Mouse (Mus musculus) embryonic facial prominence, embryonic 15.5 days (tissue): Measurements from ENCODE around the gene Zfp985. TPM values are rescaled to one million over a fixed set of nuclear protein-coding genes. Genes with fewer than 3 reads are reported as not detected.
"Not testable (repeated sequence)": the region's sequence is repeated elsewhere in the genome, so short reads cannot be mapped to it uniquely, and the experiment has no call there.

Source experiments
- ATAC-seq: fragments of 200-750 bp; cut with Nextera tagmentation; 2 replicates; pipeline ENCODE4 v1.8.0; 2017; ENCODE audit warnings: low read depth, moderate TSS enrichment; ENCODE audit not compliant: insufficient number of reproducible peaks, low FRiP score, low TSS enrichment
- H3K27ac ChIP-seq: fragments of 300-500 bp; sonication (generic); replicated peaks from 2 replicates; pipeline ENCODE4 v1.5.1; 2015; ENCODE audit warnings: mild to moderate bottlenecking, inconsistent platforms
- H3K27me3 ChIP-seq: fragments of 300-500 bp; sonication (generic); 2 replicates; pipeline ENCODE4 v1.6.1; 2015; ENCODE audit warnings: inconsistent platforms
- H3K36me3 ChIP-seq: fragments of 300-500 bp; sonication (generic); 2 replicates; pipeline ENCODE4 v1.6.1; 2015; ENCODE audit warnings: mild to moderate bottlenecking, inconsistent platforms
- H3K4me1 ChIP-seq: fragments of 300-500 bp; sonication (generic); 2 replicates; pipeline ENCODE4 v1.6.1; 2015; ENCODE audit warnings: inconsistent platforms
- H3K4me2 ChIP-seq: fragments of 300-500 bp; sonication (generic); replicated peaks from 2 replicates; pipeline ENCODE4 v1.6.1; 2015; ENCODE audit warnings: mild to moderate bottlenecking, inconsistent platforms
- H3K4me3 ChIP-seq: fragments of 300-500 bp; sonication (generic); replicated peaks from 2 replicates; pipeline ENCODE4 v1.5.1; 2015; ENCODE audit warnings: mild to moderate bottlenecking, inconsistent platforms
- H3K9ac ChIP-seq: fragments of 300-500 bp; sonication (generic); 2 replicates; pipeline ENCODE4 v1.6.1; 2015; ENCODE audit warnings: inconsistent platforms
- H3K9me3 ChIP-seq: fragments of 300-500 bp; sonication (generic); replicated peaks from 2 replicates; pipeline ENCODE4 v1.6.1; 2016; ENCODE audit warnings: inconsistent platforms
- WGBS: fragments of 180-500 bp; shearing (Covaris S2); methylation state at CpG from one replicate; pipeline ENCODE4 v1.1.7; 2015; 5-methylcytosine and 5-hydroxymethylcytosine counted together
- polyA plus RNA-seq: library from polyadenylated mRNA; unstranded; fragments of >200 nt; fragmentation: Nextera tagmentation; extraction: Ambion mirVana; gene quantifications from 2 replicates; pipeline ENCODE4 v1.2.1, GENCODE M21; 2015

Zfp985 gene
- polyA plus RNA-seq = 0.07 and 0.11 TPM in 2 replicates

- 75% methylated on average over 5 of the region's 5 CpGs for WGBS
- not testable (repeated sequence) for H3K4me3 ChIP-seq, H3K9ac ChIP-seq, H3K27ac ChIP-seq, H3K36me3 ChIP-seq, H3K4me2 ChIP-seq, ATAC-seq, H3K9me3 ChIP-seq, H3K4me1 ChIP-seq, H3K27me3 ChIP-seq
Observed at GRCm38 (mm10) chr4:147553071-147553470, at the start of gene Zfp985. TSS of gene Zfp985 (plus strand) at chr4:147553277.

- Histone ChIP-seq H3K4me2 (no peak overlapping the region), H3K9me3 (peaks cover 16% of the 10 kb centered on the region), H3K4me1 (no peaks in the 10 kb centered on the region), H3K27me3 (no peaks in the 10 kb centered on the region), H3K36me3 (no peaks in the 10 kb centered on the region), H3K27ac (no peak overlapping the region), H3K4me3 (no peak overlapping the region), H3K9ac (no peak overlapping the region)
- WGBS = 76% methylated on average over 2 of the region's 2 CpGs
- no peak for ATAC-seq
Observed at GRCm38 (mm10) chr4:147509174-147509573, 43.9 kb upstream of the Zfp985 start.

GRCm38 (mm10) chr4:147518981-147519380 lies 34.1 kb upstream of the Zfp985 start:
- H3K9ac ChIP-seq = no peak overlapping the region
- H3K9me3 ChIP-seq = peaks cover 56% of the 10 kb centered on the region
- ATAC-seq = peak; percentile 9; the same call in 1 of the 2 replicates
- no peak overlapping the region for H3K4me3 ChIP-seq
- no peak overlapping the region for H3K4me2 ChIP-seq
- no peak overlapping the region for H3K27ac ChIP-seq
- no peaks in the 10 kb centered on the region for H3K4me1 ChIP-seq
- no peaks in the 10 kb centered on the region for H3K36me3 ChIP-seq
- 70% methylated on average over 2 of the region's 2 CpGs for WGBS
- H3K27me3 ChIP-seq = no peaks in the 10 kb centered on the region

- peak; percentile 5; the same call in 1 of the 2 replicates for ATAC-seq
- Histone ChIP-seq H3K4me1 (no peaks in the 10 kb centered on the region), H3K9ac (no peak overlapping the region), H3K36me3 (no peaks in the 10 kb centered on the region), H3K4me2 (no peak overlapping the region), H3K4me3 (no peak overlapping the region), H3K27me3 (no peaks in the 10 kb centered on the region), H3K9me3 (peaks cover 62% of the 10 kb centered on the region), H3K27ac (no peak overlapping the region)
Observed at GRCm38 (mm10) chr4:147520100-147520499, 33.0 kb upstream of the Zfp985 start.

- Histone ChIP-seq H3K9me3 (peaks cover 53% of the 10 kb centered on the region), H3K27me3 (no peaks in the 10 kb centered on the region), H3K4me2 (no peak overlapping the region), H3K4me3 (no peak overlapping the region), H3K4me1 (no peaks in the 10 kb centered on the region), H3K27ac (no peak overlapping the region), H3K9ac (no peak overlapping the region), H3K36me3 (no peaks in the 10 kb centered on the region)
- no peak for ATAC-seq
- 74% methylated on average over 1 of the region's 1 CpGs for WGBS
Observed at GRCm38 (mm10) chr4:147525125-147525524, 28.0 kb upstream of the Zfp985 start.

GRCm38 (mm10) chr4:147530366-147530765 lies 22.7 kb upstream of the Zfp985 start:
- 83% methylated on average over 1 of the region's 1 CpGs for WGBS
- H3K9me3 ChIP-seq = peaks cover 28% of the 10 kb centered on the region

GRCm38 (mm10) chr4:147535916-147536315 lies 17.2 kb upstream of the Zfp985 start:
- H3K27me3 ChIP-seq, H3K4me2 ChIP-seq, H3K4me3 ChIP-seq, H3K36me3 ChIP-seq, ATAC-seq, H3K4me1 ChIP-seq, H3K9ac ChIP-seq, H3K27ac ChIP-seq: not testable (repeated sequence)
- peaks cover 24% of the 10 kb centered on the region for H3K9me3 ChIP-seq

More at GRCm38 (mm10) chr4:147530366-147530765, 22.7 kb upstream of the Zfp985 start:
- Histone ChIP-seq H3K27me3 (no peaks in the 10 kb centered on the region), H3K36me3 (no peaks in the 10 kb centered on the region), H3K27ac (no peak overlapping the region), H3K4me3 (no peak overlapping the region), H3K9ac (no peak overlapping the region), H3K4me2 (no peak overlapping the region), H3K4me1 (no peaks in the 10 kb centered on the region)
- ATAC-seq = no peak

GRCm38 (mm10) chr4:147537702-147538101 lies 15.4 kb upstream of the Zfp985 start:
- Histone ChIP-seq H3K4me2 (no peak overlapping the region), H3K4me1 (no peaks in the 10 kb centered on the region), H3K9ac (no peak overlapping the region), H3K27ac (no peak overlapping the region), H3K36me3 (no peaks in the 10 kb centered on the region), H3K27me3 (no peaks in the 10 kb centered on the region), H3K4me3 (no peak overlapping the region), H3K9me3 (peaks cover 30% of the 10 kb centered on the region)
- 75% methylated on average over 2 of the region's 2 CpGs for WGBS
- ATAC-seq = no peak

- WGBS = 81% methylated on average over 3 of the region's 3 CpGs
- H3K27me3 ChIP-seq, H3K36me3 ChIP-seq, H3K9ac ChIP-seq, H3K27ac ChIP-seq, H3K4me1 ChIP-seq, H3K4me2 ChIP-seq, H3K4me3 ChIP-seq, ATAC-seq: not testable (repeated sequence)
- H3K9me3 ChIP-seq = peaks cover 33% of the 10 kb centered on the region
Observed at GRCm38 (mm10) chr4:147539918-147540317, 13.2 kb upstream of the Zfp985 start, which contains the start of gene Gm16503. TSS of gene Gm16503 (plus strand) at chr4:147540218.

GRCm38 (mm10) chr4:147541105-147541504 lies 12.0 kb upstream of the Zfp985 start:
- no peaks in the 10 kb centered on the region for H3K4me1 ChIP-seq
- no peak overlapping the region for H3K4me3 ChIP-seq
- H3K27me3 ChIP-seq = no peaks in the 10 kb centered on the region
- H3K27ac ChIP-seq = no peak overlapping the region
- H3K4me2 ChIP-seq = no peak overlapping the region
- peaks cover 32% of the 10 kb centered on the region for H3K9me3 ChIP-seq
- no peaks in the 10 kb centered on the region for H3K36me3 ChIP-seq
- no peak for ATAC-seq
- no peak overlapping the region for H3K9ac ChIP-seq

GRCm38 (mm10) chr4:147554361-147554760 lies 1.3 kb downstream of the Zfp985 start:
- WGBS = 66% methylated on average over 2 of the region's 2 CpGs
- H3K9ac ChIP-seq, H3K4me1 ChIP-seq, H3K9me3 ChIP-seq, H3K4me2 ChIP-seq, H3K27me3 ChIP-seq, H3K27ac ChIP-seq, H3K36me3 ChIP-seq, H3K4me3 ChIP-seq, ATAC-seq: not testable (repeated sequence)

GRCm38 (mm10) chr4:147556921-147557320 lies 3.8 kb downstream of the Zfp985 start:
- not testable (repeated sequence) for H3K27me3 ChIP-seq, H3K36me3 ChIP-seq, H3K9ac ChIP-seq, H3K9me3 ChIP-seq, H3K4me2 ChIP-seq, H3K27ac ChIP-seq, H3K4me3 ChIP-seq, ATAC-seq, H3K4me1 ChIP-seq
- whole genome bisulfite sequencing = 53% methylated on average over 1 of the region's 1 CpGs
